ENCODE assay signal across 8 mouse cellular contexts in the genomic region with DNA sequence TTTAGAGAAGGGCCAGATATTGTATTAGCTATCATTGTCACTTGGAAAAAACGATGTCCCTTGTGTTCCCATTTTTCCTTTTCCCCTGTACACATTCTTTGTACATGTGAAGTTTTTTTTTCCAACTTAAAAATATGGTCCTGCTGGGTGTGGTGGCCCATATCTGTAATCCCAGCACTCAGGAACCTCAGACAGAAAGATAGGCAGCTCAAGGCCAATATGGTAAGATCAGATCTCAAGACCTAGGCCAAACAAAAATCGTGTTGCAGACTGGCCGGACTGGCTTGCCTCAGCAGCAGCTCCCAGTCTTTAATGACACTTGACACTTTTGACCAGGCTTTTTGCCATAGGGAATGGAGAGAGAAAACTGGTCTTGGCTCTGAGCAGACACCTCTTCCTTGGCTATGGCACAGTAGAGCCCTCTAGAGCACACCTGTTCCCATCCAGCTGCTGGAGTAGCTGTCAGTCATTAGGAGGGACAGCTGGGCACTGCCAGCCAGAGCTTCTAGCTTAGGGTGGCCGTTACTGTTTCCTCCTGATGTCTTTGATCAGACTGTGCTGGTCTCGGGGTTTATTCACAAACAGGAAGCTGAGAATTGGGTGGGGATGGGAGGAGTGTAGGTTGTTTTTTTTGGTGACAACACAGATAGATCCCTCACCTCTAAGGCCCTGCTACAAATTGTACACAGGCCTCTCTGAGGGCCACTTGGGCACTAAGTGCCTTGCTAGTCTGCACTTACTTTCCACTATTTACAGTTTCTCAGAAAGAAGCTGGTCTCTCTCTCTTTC. TPM values are rescaled to one million over a fixed set of nuclear protein-coding genes. Genes with fewer than 3 reads are reported as not detected.
DNase-seq lines count a peak whose midpoint lies in the region; ATAC-seq and TF ChIP-seq lines count a peak whose summit lies in the region.

No protein-coding gene starts in this region.

- H3K9ac ChIP-seq in embryonic facial prominence, embryonic 14.5 days (ENCODE audit: low read depth, low read length): peak overlapping the region; percentile 8; the same call in 1 of the 2 replicates
- peak overlapping the region; percentile 41; the same call in 1 of the 2 replicates for H3K9ac ChIP-seq in liver, embryonic 11.5 days (ENCODE audit: low read depth, low read length)

- no peaks in the 10 kb centered on the region for H3K27me3 ChIP-seq in embryonic facial prominence, embryonic 14.5 days (replicated peaks; ENCODE audit: control insufficient read depth, insufficient read depth, low read length)
- H3K27me3 ChIP-seq in liver, embryonic 11.5 days (replicated peaks; ENCODE audit: control insufficient read depth, insufficient read depth, low read length): no peaks in the 10 kb centered on the region; the same call in 1 of the 2 replicates

- peaks cover 34% of the 10 kb centered on the region for H3K36me3 ChIP-seq in embryonic facial prominence, embryonic 14.5 days (ENCODE audit: control insufficient read depth, insufficient read depth, low read length)
- peaks cover 18% of the 10 kb centered on the region for H3K36me3 ChIP-seq in liver, embryonic 11.5 days (ENCODE audit: control insufficient read depth, insufficient read depth, low read length)

- H3K4me1 ChIP-seq in embryonic facial prominence, embryonic 14.5 days (ENCODE audit: control insufficient read depth, insufficient read depth, low read length): peaks cover 30% of the 10 kb centered on the region
- peaks cover 41% of the 10 kb centered on the region for H3K4me1 ChIP-seq in liver, embryonic 11.5 days (replicated peaks; ENCODE audit: control insufficient read depth, insufficient read depth, low read length)

- no peak for DNase-seq in layer of hippocampus, adult 2 months (ENCODE audit: low spot score in 2 of 2)
- DNase-seq in layer of hippocampus, postnatal 36 days: no peak
- DNase-seq in embryonic facial prominence, embryonic 14.5 days (ENCODE audit: low spot score): peak; percentile 67
- DNase-seq in liver, embryonic 11.5 days (ENCODE audit: low spot score): no peak
- DNase-seq in layer of hippocampus, adult 11-12 months (ENCODE audit: low spot score): no peak
- no peak for DNase-seq in ovary, postnatal 14 days (ENCODE audit: low spot score)
- DNase-seq in left cerebral cortex, postnatal 4 days: no peak

- H3K27ac ChIP-seq in layer of hippocampus, adult 2 months: peak overlapping the region; percentile 10; the same call in 1 of the 2 replicates
- peak overlapping the region; percentile 70; the same call in 1 of the 2 replicates for H3K27ac ChIP-seq in embryonic facial prominence, embryonic 14.5 days (replicated peaks; ENCODE audit: low read depth, low read length)
- peak overlapping the region; percentile 54 for H3K27ac ChIP-seq in liver, embryonic 11.5 days (ENCODE audit: low read depth, low read length)

- ATAC-seq in embryonic facial prominence, embryonic 14.5 days (ENCODE audit: low read depth): no peak
- peak; percentile 56 for ATAC-seq in liver, embryonic 11.5 days (replicated peaks; ENCODE audit: low FRiP score)
- peak; percentile 30; the same call in 1 of the 2 replicates for ATAC-seq in neutrophil, adult 5-6 weeks (ENCODE audit: extremely low read depth, insufficient number of reproducible peaks, low FRiP score, poor library complexity, severe bottlenecking)

- H3K4me3 ChIP-seq in layer of hippocampus, adult 2 months: no peak overlapping the region
- H3K4me3 ChIP-seq in embryonic facial prominence, embryonic 14.5 days (ENCODE audit: low read depth, low read length): no peak overlapping the region
- peak overlapping the region; percentile 33 for H3K4me3 ChIP-seq in liver, embryonic 11.5 days (ENCODE audit: low read depth, low read length)

- no peak overlapping the region for H3K4me2 ChIP-seq in embryonic facial prominence, embryonic 14.5 days (ENCODE audit: low read depth, low read length)
- H3K4me2 ChIP-seq in liver, embryonic 11.5 days: peak overlapping the region; percentile 82

- TF ChIP-seq CTCF in layer of hippocampus, adult 2 months (conservative IDR thresholded peaks at IDR 0.05): no peak

- no peaks in the 10 kb centered on the region for H3K9me3 ChIP-seq in embryonic facial prominence, embryonic 14.5 days (ENCODE audit: control insufficient read depth, low read length)
- no peaks in the 10 kb centered on the region for H3K9me3 ChIP-seq in liver, embryonic 11.5 days (ENCODE audit: control insufficient read depth, low read length)

- 45% methylated on average over 5 of the region's 5 CpGs for WGBS in embryonic facial prominence, embryonic 14.5 days
- WGBS in liver, embryonic 11.5 days: 31% methylated on average over 5 of the region's 5 CpGs

- intact Hi-C loops in left cerebral cortex, postnatal 4 days (cut with DNase I): no loop called here

RNA-seq across cellular contexts. Expression of a gene that starts 2.6 kb away (rescaled TPM):
- total RNA-seq in layer of hippocampus, adult 2 months (2021): 1 to 10 TPM; 8.5 to 8.9 TPM
- total RNA-seq in layer of hippocampus, postnatal 36 days (2021): 10 to 100 TPM; 10.9 to 14.4 TPM
- 5.5 and 9.9 TPM in 2 replicates for polyA plus RNA-seq in embryonic facial prominence, embryonic 14.5 days (2014; fragmentation: Nextera tagmentation; extraction: Ambion mirVana)
- 1.3 and 1.5 TPM in 2 replicates for polyA plus RNA-seq in liver, embryonic 11.5 days (2014; fragmentation: Nextera tagmentation; extraction: Ambion mirVana)
- 2.0 and 2.2 TPM in 2 replicates for total RNA-seq in neutrophil, adult 5-6 weeks (2017)
- total RNA-seq in left cerebral cortex, postnatal 4 days (2021): 10 to 100 TPM; 25.2 to 31.6 TPM

RNA-seq across cellular contexts. Expression of a gene that starts 3.0 kb away (rescaled TPM):
- 10 to 100 TPM; 23.4 to 25.5 TPM for total RNA-seq in layer of hippocampus, adult 2 months (2021)
- total RNA-seq in layer of hippocampus, postnatal 36 days (2021): 10 to 100 TPM; 16.0 to 20.1 TPM
- 51.2 and 60.8 TPM in 2 replicates for polyA plus RNA-seq in embryonic facial prominence, embryonic 14.5 days (2014; fragmentation: Nextera tagmentation; extraction: Ambion mirVana)
- 76.4 and 85.4 TPM in 2 replicates for polyA plus RNA-seq in liver, embryonic 11.5 days (2014; fragmentation: Nextera tagmentation; extraction: Ambion mirVana)
- 111 and 116 TPM in 2 replicates for total RNA-seq in neutrophil, adult 5-6 weeks (2017)
- total RNA-seq in left cerebral cortex, postnatal 4 days (2021): 10 to 100 TPM; 25.1 to 30.1 TPM

RNA-seq across cellular contexts. Expression of a gene that starts 9.8 kb away (rescaled TPM):
- 10 to 100 TPM; 72.3 to 78.8 TPM for total RNA-seq in layer of hippocampus, adult 2 months (2021)
- total RNA-seq in layer of hippocampus, postnatal 36 days (2021): 10 to 100 TPM; 73.9 to 76.5 TPM
- polyA plus RNA-seq in embryonic facial prominence, embryonic 14.5 days (2014; fragmentation: Nextera tagmentation; extraction: Ambion mirVana): 10.4 and 10.6 TPM in 2 replicates
- 3.8 and 4.9 TPM in 2 replicates for polyA plus RNA-seq in liver, embryonic 11.5 days (2014; fragmentation: Nextera tagmentation; extraction: Ambion mirVana)
- total RNA-seq in neutrophil, adult 5-6 weeks (2017): 16.3 and 18.0 TPM in 2 replicates
- 100 to 1,000 TPM; 103 to 108 TPM for total RNA-seq in left cerebral cortex, postnatal 4 days (2021)

RNA-seq across cellular contexts. Expression of a gene that starts 17.2 kb away (rescaled TPM):
- 10 to 100 TPM; 20.9 to 26.0 TPM for total RNA-seq in layer of hippocampus, adult 2 months (2021)
- total RNA-seq in layer of hippocampus, postnatal 36 days (2021): 10 to 100 TPM; 22.2 to 25.7 TPM
- polyA plus RNA-seq in embryonic facial prominence, embryonic 14.5 days (2014; fragmentation: Nextera tagmentation; extraction: Ambion mirVana): 23.5 and 25.1 TPM in 2 replicates
- polyA plus RNA-seq in liver, embryonic 11.5 days (2014; fragmentation: Nextera tagmentation; extraction: Ambion mirVana): 18.1 and 19.2 TPM in 2 replicates
- 7.7 and 13.3 TPM in 2 replicates for total RNA-seq in neutrophil, adult 5-6 weeks (2017)
- total RNA-seq in left cerebral cortex, postnatal 4 days (2021): 10 to 100 TPM; 17.9 to 18.5 TPM

RNA-seq across cellular contexts. Expression of a gene that starts 29.8 kb away (rescaled TPM):
- 10 to 100 TPM; 46.0 to 46.7 TPM for total RNA-seq in layer of hippocampus, adult 2 months (2021)
- total RNA-seq in layer of hippocampus, postnatal 36 days (2021): 10 to 100 TPM; 51.3 to 51.8 TPM
- polyA plus RNA-seq in embryonic facial prominence, embryonic 14.5 days (2014; fragmentation: Nextera tagmentation; extraction: Ambion mirVana): 64.6 and 69.4 TPM in 2 replicates
- 130 TPM in 2 replicates for polyA plus RNA-seq in liver, embryonic 11.5 days (2014; fragmentation: Nextera tagmentation; extraction: Ambion mirVana)
- 10.1 and 11.3 TPM in 2 replicates for total RNA-seq in neutrophil, adult 5-6 weeks (2017)
- 10 to 100 TPM; 57.3 to 59.2 TPM for total RNA-seq in left cerebral cortex, postnatal 4 days (2021)

Comparison
In these comparisons a context has a peak if more than half of its experiments do, and no peak if none do; other contexts are left out.
1. H3K27ac ChIP-seq: peak in every context shown above with its lines; median percentile 70 in embryonic facial prominence, embryonic 14.5 days; 54 in liver, embryonic 11.5 days; 10 in layer of hippocampus, adult 2 months.